In the genomic region with DNA sequence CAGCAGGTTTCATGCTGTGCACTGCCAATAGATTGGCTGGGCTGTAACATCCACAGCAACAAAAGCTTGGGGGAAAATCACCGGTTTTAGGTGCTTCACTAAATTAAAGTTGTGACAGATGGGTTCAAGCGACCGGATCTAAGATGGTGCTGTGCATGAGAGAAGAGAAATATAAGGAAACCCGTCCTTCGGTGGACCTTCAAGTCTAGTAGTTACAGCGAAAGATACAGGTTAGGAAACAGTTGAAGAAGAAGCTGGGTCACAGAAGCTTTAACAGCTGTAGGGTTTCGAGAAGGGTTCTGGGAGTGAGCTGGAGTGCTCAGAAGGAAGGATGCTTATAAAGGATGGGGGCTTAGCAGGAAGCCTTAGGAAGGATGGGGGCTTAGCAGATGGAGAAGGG, we compare ENCODE assay signal across 23 mouse cellular contexts. TPM values are rescaled to one million over a fixed set of nuclear protein-coding genes. Genes with fewer than 3 reads are reported as not detected.
DNase-seq lines count a peak whose midpoint lies in the region; ATAC-seq and TF ChIP-seq lines count a peak whose summit lies in the region.
"Had no signal": no experiment of that assay in that cellular context is flagged by ENCODE, and none has a peak within 500 bp of the region (broad histone marks: within the 10 kb centered on the region; RNA-seq: fewer than 3 reads in every experiment).

No protein-coding gene starts in this region.

- H3K27me3 ChIP-seq in spleen, adult 2 months (ENCODE audit: control insufficient read depth, insufficient read depth, low read length) = no peaks in the 10 kb centered on the region
- no peaks in the 10 kb centered on the region for H3K27me3 ChIP-seq in liver, embryonic 11.5 days (replicated peaks; ENCODE audit: control insufficient read depth, insufficient read depth, low read length)
- no peaks in the 10 kb centered on the region for H3K27me3 ChIP-seq in hindbrain, embryonic 16.5 days (replicated peaks; ENCODE audit: control insufficient read depth, insufficient read depth, low read length)
- H3K27me3 ChIP-seq in midbrain, embryonic 13.5 days = no peaks in the 10 kb centered on the region
- H3K27me3 ChIP-seq: forebrain, embryonic 13.5 days; hindbrain, embryonic 15.5 days; limb, embryonic 12.5 days; lung, embryonic 15.5 days; midbrain, embryonic 12.5 days; stomach, embryonic 15.5 days had no signal

- no peak for TF ChIP-seq POLR2A in spleen, adult 2 months (IDR thresholded peaks at IDR 0.05; ENCODE audit: low read depth, low read length)

- DNase-seq in gastrocnemius, adult 2 months = no peak
- DNase-seq in gastrocnemius, postnatal 4 days (ENCODE audit: low spot score in 2 of 2) = no peak
- DNase-seq in spleen, adult 2 months (ENCODE audit: low read depth in 1 of 2, low spot score in 2 of 2) = no peak
- DNase-seq in spleen, postnatal 10 days (ENCODE audit: low spot score in 2 of 2) = no peak
- no peak for DNase-seq in liver, embryonic 11.5 days (ENCODE audit: low spot score)
- DNase-seq: adrenal gland, postnatal 10 days; cerebellum, adult 18-20 months; cerebellum, postnatal 36 days; gastrocnemius, postnatal 10 days; heart, adult 2 months; lung, postnatal 4 days; spleen, adult 18-20 months; thymus, adult 18-20 months had no signal

- WGBS in spleen, adult 2 months = 6% methylated on average over 7 of the region's 7 CpGs
- 87% methylated on average over 7 of the region's 7 CpGs for WGBS in liver, embryonic 11.5 days
- 8% methylated on average over 7 of the region's 7 CpGs for WGBS in macrophage (ENCODE audit: missing documents)
- WGBS in hindbrain, embryonic 16.5 days = 90% methylated on average over 7 of the region's 7 CpGs
- WGBS in midbrain, embryonic 13.5 days = 95% methylated on average over 7 of the region's 7 CpGs

- peaks cover 30% of the 10 kb centered on the region for H3K4me1 ChIP-seq in spleen, adult 2 months (ENCODE audit: control insufficient read depth, insufficient read depth, insufficient read length)
- H3K4me1 ChIP-seq in liver, embryonic 11.5 days (replicated peaks; ENCODE audit: control insufficient read depth, insufficient read depth, low read length) = no peaks in the 10 kb centered on the region; the same call in 1 of the 2 replicates
- H3K4me1 ChIP-seq in hindbrain, embryonic 16.5 days (ENCODE audit: control insufficient read depth, insufficient read depth, low read depth, low read length) = no peaks in the 10 kb centered on the region
- no peaks in the 10 kb centered on the region for H3K4me1 ChIP-seq in midbrain, embryonic 13.5 days (replicated peaks)
- H3K4me1 ChIP-seq: forebrain, embryonic 13.5 days; hindbrain, embryonic 15.5 days; limb, embryonic 12.5 days; lung, embryonic 15.5 days; midbrain, embryonic 12.5 days; stomach, embryonic 15.5 days had no signal

- peaks cover 1% of the 10 kb centered on the region; the same call in 1 of the 2 replicates for H3K36me3 ChIP-seq in spleen, adult 2 months (ENCODE audit: control insufficient read depth, insufficient read depth, low read length)
- no peaks in the 10 kb centered on the region for H3K36me3 ChIP-seq in liver, embryonic 11.5 days (ENCODE audit: control insufficient read depth, insufficient read depth, low read length)
- no peaks in the 10 kb centered on the region for H3K36me3 ChIP-seq in macrophage (ENCODE audit: inconsistent target)
- H3K36me3 ChIP-seq in hindbrain, embryonic 16.5 days (ENCODE audit: control insufficient read depth, insufficient read depth, low read length) = no peaks in the 10 kb centered on the region
- no peaks in the 10 kb centered on the region for H3K36me3 ChIP-seq in midbrain, embryonic 13.5 days
- H3K36me3 ChIP-seq: hindbrain, embryonic 15.5 days; limb, embryonic 12.5 days; lung, embryonic 15.5 days; midbrain, embryonic 12.5 days; stomach, embryonic 15.5 days had no signal

- H3K4me3 ChIP-seq in gastrocnemius, adult 2 months = peak overlapping the region; percentile 53
- peak overlapping the region; percentile 81 for H3K4me3 ChIP-seq in spleen, adult 2 months (ENCODE audit: extremely low read depth, insufficient read depth, insufficient read length)
- H3K4me3 ChIP-seq in liver, embryonic 11.5 days (ENCODE audit: low read depth, low read length) = no peak overlapping the region
- peak overlapping the region; percentile 52 for H3K4me3 ChIP-seq in macrophage (ENCODE audit: inconsistent target)
- no peak overlapping the region for H3K4me3 ChIP-seq in hindbrain, embryonic 16.5 days (ENCODE audit: low read length)
- no peak overlapping the region for H3K4me3 ChIP-seq in midbrain, embryonic 13.5 days (replicated peaks)
- H3K4me3 ChIP-seq: forebrain, embryonic 13.5 days; heart, adult 2 months; hindbrain, embryonic 15.5 days; limb, embryonic 12.5 days; lung, embryonic 15.5 days; midbrain, embryonic 12.5 days; stomach, embryonic 15.5 days had no signal

- ATAC-seq in liver, embryonic 11.5 days (replicated peaks; ENCODE audit: low FRiP score) = no peak
- no peak for ATAC-seq in hindbrain, embryonic 16.5 days
- ATAC-seq in midbrain, embryonic 13.5 days = no peak
- ATAC-seq: forebrain, embryonic 13.5 days; intestine, embryonic 16.5 days had no signal

- no peak for TF ChIP-seq CTCF in gastrocnemius, adult 2 months (IDR thresholded peaks at IDR 0.05)
- no peak for TF ChIP-seq CTCF in spleen, adult 2 months (IDR thresholded peaks at IDR 0.05; ENCODE audit: extremely low read depth, insufficient read depth, insufficient read length, insufficient replicate concordance)

- no peak overlapping the region for H3K9ac ChIP-seq in liver, embryonic 11.5 days (ENCODE audit: low read depth, low read length)
- H3K9ac ChIP-seq in hindbrain, embryonic 16.5 days (ENCODE audit: low read depth, low read length) = no peak overlapping the region
- no peak overlapping the region for H3K9ac ChIP-seq in midbrain, embryonic 13.5 days (replicated peaks)
- H3K9ac ChIP-seq: forebrain, embryonic 13.5 days; hindbrain, embryonic 15.5 days; limb, embryonic 12.5 days; lung, embryonic 15.5 days; midbrain, embryonic 12.5 days; stomach, embryonic 15.5 days had no signal

- H3K9me3 ChIP-seq in liver, embryonic 11.5 days (ENCODE audit: control insufficient read depth, low read length) = no peaks in the 10 kb centered on the region
- H3K9me3 ChIP-seq in hindbrain, embryonic 16.5 days (ENCODE audit: control insufficient read depth, low read length) = no peaks in the 10 kb centered on the region
- H3K9me3 ChIP-seq in midbrain, embryonic 13.5 days = no peaks in the 10 kb centered on the region
- H3K9me3 ChIP-seq: forebrain, embryonic 13.5 days; hindbrain, embryonic 15.5 days; limb, embryonic 12.5 days; lung, embryonic 15.5 days; midbrain, embryonic 12.5 days; stomach, embryonic 15.5 days had no signal

- H3K79me2 ChIP-seq in macrophage (ENCODE audit: inconsistent target) = peaks cover 48% of the 10 kb centered on the region

- no peak overlapping the region for H3K27ac ChIP-seq in gastrocnemius, adult 2 months
- peak overlapping the region; percentile 78 for H3K27ac ChIP-seq in spleen, adult 2 months (ENCODE audit: insufficient read depth, low read length)
- H3K27ac ChIP-seq in liver, embryonic 11.5 days (ENCODE audit: low read depth, low read length) = no peak overlapping the region
- peak overlapping the region; percentile 75 for H3K27ac ChIP-seq in macrophage
- no peak overlapping the region for H3K27ac ChIP-seq in hindbrain, embryonic 16.5 days (ENCODE audit: low read depth, low read length)
- H3K27ac ChIP-seq in midbrain, embryonic 13.5 days = no peak overlapping the region
- H3K27ac ChIP-seq: forebrain, embryonic 13.5 days; heart, adult 2 months; hindbrain, embryonic 15.5 days; limb, embryonic 12.5 days; lung, embryonic 15.5 days; midbrain, embryonic 12.5 days; stomach, embryonic 15.5 days had no signal

- peak overlapping the region; percentile 38 for H3K4me2 ChIP-seq in liver, embryonic 11.5 days
- no peak overlapping the region for H3K4me2 ChIP-seq in hindbrain, embryonic 16.5 days (ENCODE audit: low read length)
- H3K4me2 ChIP-seq in midbrain, embryonic 13.5 days (replicated peaks) = no peak overlapping the region
- H3K4me2 ChIP-seq: forebrain, embryonic 13.5 days; hindbrain, embryonic 15.5 days; limb, embryonic 12.5 days; lung, embryonic 15.5 days; midbrain, embryonic 12.5 days; stomach, embryonic 15.5 days had no signal

- intact Hi-C loops in gastrocnemius, adult 2 months (cut with DNase I) = no loop called here

RNA-seq across cellular contexts. Expression of a gene that starts 3.5 kb away (rescaled TPM):
- total RNA-seq in gastrocnemius, adult 2 months (2021) = under 1 TPM; 0.26 to 0.31 TPM
- 1 to 10 TPM; 1.9 to 2.4 TPM for total RNA-seq in gastrocnemius, postnatal 4 days (2021)
- 28.0 and 33.6 TPM in 2 replicates for polyA plus RNA-seq in spleen, adult 2 months (2012; rRNA removed)
- 1.3 and 2.4 TPM in 2 replicates for polyA plus RNA-seq in liver, embryonic 11.5 days (2014; fragmentation: Nextera tagmentation; extraction: Ambion mirVana)
- total RNA-seq in macrophage (2018; cell fraction: chromatin; rRNA removed) = 10 to 100 TPM in 19 of 26 experiments, 1 to 10 TPM in 7; 3.6 to 86.8 (median 23.6) TPM
- total RNA-seq in macrophage (2018; cell fraction: cytosol; rRNA removed) = 10 to 100 TPM in 13 of 26 experiments, 1 to 10 TPM in 13; 2.7 to 13.9 (median 9.6) TPM
- 10 to 100 TPM in 15 of 26 experiments, 1 to 10 TPM in 11; 4.0 to 71.5 (median 11.9) TPM for total RNA-seq in macrophage (2018; cell fraction: nucleus; rRNA removed)
- polyA plus RNA-seq in macrophage (2018) = 6.0 to 22.2 TPM (median 10.9 TPM) in 3 replicates
- 0.40 and 0.80 TPM in 2 replicates for polyA plus RNA-seq in hindbrain, embryonic 16.5 days (2015; fragmentation: Nextera tagmentation; extraction: Ambion mirVana)
- polyA plus RNA-seq in midbrain, embryonic 13.5 days (2015; fragmentation: Nextera tagmentation; extraction: Ambion mirVana) = 0.27 and 0.32 TPM in 2 replicates

Comparison
In these comparisons a context has a peak if more than half of its experiments do, and no peak if none do; other contexts are left out.
1. H3K27ac ChIP-seq: peak in spleen, adult 2 months (single experiment) and macrophage (single experiment); none in gastrocnemius, adult 2 months (single experiment), liver, embryonic 11.5 days (single experiment), hindbrain, embryonic 16.5 days (single experiment) and midbrain, embryonic 13.5 days (single experiment).
2. H3K4me3 ChIP-seq: peak in gastrocnemius, adult 2 months (single experiment), spleen, adult 2 months (single experiment) and macrophage (single experiment); none in liver, embryonic 11.5 days (single experiment), hindbrain, embryonic 16.5 days (single experiment) and midbrain, embryonic 13.5 days (single experiment).